Mouse (Mus musculus) C2C12 (cell line): ENCODE data around the gene Eif2ak3. TPM values are rescaled to one million over a fixed set of nuclear protein-coding genes. Genes with fewer than 3 reads are reported as not detected.

Experiments used
- H3K27me3 ChIP-seq: one replicate; pipeline ENCODE4 v1.6.1; 2011; ENCODE audit not compliant: control insufficient read depth, insufficient read depth, insufficient read length
- H3K36me3 ChIP-seq: one replicate; pipeline ENCODE4 v1.6.1; 2011; ENCODE audit not compliant: control insufficient read depth, insufficient read depth
- H3K4me3 ChIP-seq: one replicate; pipeline ENCODE4 v1.5.1; 2011; ENCODE audit warnings: mild to moderate bottlenecking, control low read depth; ENCODE audit not compliant: poor library complexity, insufficient read depth, severe bottlenecking
- H3K79me2 ChIP-seq: one replicate; pipeline ENCODE4 v1.6.1; 2011; ENCODE audit not compliant: control insufficient read depth, insufficient read depth
- H3K79me3 ChIP-seq: one replicate; pipeline ENCODE4 v1.6.1; 2011; ENCODE audit warnings: low read depth, control low read depth
- H3ac ChIP-seq: one replicate; pipeline ENCODE3; 2011; ENCODE audit warnings: low read depth; ENCODE audit not compliant: control insufficient read depth, insufficient read length
- CEBPB ChIP-seq: IDR thresholded peaks from one replicate; pipeline ENCODE4 v1.6.1; 2011; ENCODE audit warnings: low read depth, mild to moderate bottlenecking, control low read depth, moderate library complexity
- CTCF ChIP-seq: IDR thresholded peaks from one replicate; pipeline ENCODE4 v1.5.1; 2011; ENCODE audit not compliant: control insufficient read depth, insufficient read depth, insufficient read length
- FOSL1 ChIP-seq: IDR thresholded peaks from one replicate; pipeline ENCODE4 v1.8.0; 2011; ENCODE audit warnings: mild to moderate bottlenecking, low read length; ENCODE audit not compliant: poor library complexity, insufficient read depth, severe bottlenecking
- MAX ChIP-seq: IDR thresholded peaks from one replicate; pipeline ENCODE4 v1.6.1; 2011; ENCODE audit warnings: mild to moderate bottlenecking, control low read depth
- MYOD1 ChIP-seq: IDR thresholded peaks from one replicate; pipeline ENCODE4 v1.6.1; 2011; ENCODE audit warnings: low read depth; ENCODE audit not compliant: control insufficient read depth, insufficient read length
- MYOG ChIP-seq: IDR thresholded peaks from one replicate; pipeline ENCODE4 v1.6.1; 2011; ENCODE audit not compliant: control insufficient read depth, insufficient read length; ENCODE audit errors: extremely low read depth
- USF1 ChIP-seq: IDR thresholded peaks from one replicate; pipeline ENCODE4 v1.6.1; 2011; ENCODE audit warnings: low read depth, mild to moderate bottlenecking, control low read depth, moderate library complexity
- polyA plus RNA-seq: library from polyadenylated mRNA; unstranded; fragments of >200 nt; fragmentation: generic; extraction: Trizol; gene quantifications from one replicate; pipeline ENCODE4 v1.2.1, GENCODE M21; 2012; ENCODE audit warnings: missing spikeins

Gene Eif2ak3
- polyA plus RNA-seq, 1 experiment = 4.2 TPM

DNA sequence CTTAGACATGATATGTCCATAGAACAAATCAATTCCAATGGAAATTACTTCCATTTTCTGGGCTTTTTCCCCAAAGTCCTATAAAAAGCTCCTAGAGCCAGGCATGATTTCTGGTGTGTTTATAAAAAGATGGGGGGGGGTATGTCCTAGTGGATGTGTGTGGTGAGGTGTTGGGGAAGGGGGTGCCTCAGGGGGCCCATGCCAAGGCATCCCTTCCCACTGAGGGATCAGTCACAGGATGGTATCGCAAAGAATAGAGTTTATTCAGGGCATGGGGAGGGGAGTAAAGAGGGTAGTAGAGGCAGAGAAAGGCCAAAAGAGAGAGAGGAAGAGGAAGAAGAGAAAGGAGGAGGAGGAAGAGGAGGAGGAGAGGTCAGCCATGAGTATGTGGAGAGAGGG is 37.8 kb upstream of the Eif2ak3 start:
- Histone ChIP-seq H3K27me3 (peaks cover 7% of the 10 kb centered on the region), H3K36me3 (no peaks in the 10 kb centered on the region), H3K4me3 (no peak overlapping the region), H3ac (no peak overlapping the region), H3K79me2 (no peaks in the 10 kb centered on the region), H3K79me3 (no peaks in the 10 kb centered on the region)
- TF ChIP-seq FOSL1 (no peak), CEBPB (no peak), MYOD1 (no peak), MAX (no peak), CTCF (no peak), USF1 (no peak)

DNA sequence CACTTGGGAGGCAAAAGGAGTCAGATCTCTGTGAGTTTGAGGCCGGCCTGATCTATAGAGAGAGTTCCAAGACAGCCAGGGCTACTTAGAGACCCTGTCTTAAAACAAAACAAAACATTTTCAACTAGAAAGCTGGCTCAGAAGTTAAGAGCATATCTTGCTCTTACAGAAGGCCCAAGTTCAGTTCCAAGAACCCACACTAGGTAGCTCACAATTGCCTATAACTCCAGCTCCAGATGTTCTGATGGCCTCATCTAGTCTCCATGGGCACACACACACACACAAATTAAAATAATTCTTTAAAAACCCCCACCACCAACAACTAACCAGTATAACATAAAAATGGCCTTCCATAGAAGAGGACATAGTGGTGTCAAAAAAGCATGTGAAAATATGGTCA is 33.8 kb upstream of the Eif2ak3 start:
- Histone ChIP-seq H3K27me3 (no peaks in the 10 kb centered on the region), H3K4me3 (no peak overlapping the region), H3K79me2 (no peaks in the 10 kb centered on the region), H3ac (no peak overlapping the region), H3K79me3 (no peaks in the 10 kb centered on the region), H3K36me3 (no peaks in the 10 kb centered on the region)
- no peak for TF ChIP-seq MAX
- no peak for TF ChIP-seq MYOG
- TF ChIP-seq MYOD1 = no peak
- TF ChIP-seq USF1 = no peak
- no peak for TF ChIP-seq CEBPB
- no peak for TF ChIP-seq FOSL1
- no peak for TF ChIP-seq CTCF

DNA sequence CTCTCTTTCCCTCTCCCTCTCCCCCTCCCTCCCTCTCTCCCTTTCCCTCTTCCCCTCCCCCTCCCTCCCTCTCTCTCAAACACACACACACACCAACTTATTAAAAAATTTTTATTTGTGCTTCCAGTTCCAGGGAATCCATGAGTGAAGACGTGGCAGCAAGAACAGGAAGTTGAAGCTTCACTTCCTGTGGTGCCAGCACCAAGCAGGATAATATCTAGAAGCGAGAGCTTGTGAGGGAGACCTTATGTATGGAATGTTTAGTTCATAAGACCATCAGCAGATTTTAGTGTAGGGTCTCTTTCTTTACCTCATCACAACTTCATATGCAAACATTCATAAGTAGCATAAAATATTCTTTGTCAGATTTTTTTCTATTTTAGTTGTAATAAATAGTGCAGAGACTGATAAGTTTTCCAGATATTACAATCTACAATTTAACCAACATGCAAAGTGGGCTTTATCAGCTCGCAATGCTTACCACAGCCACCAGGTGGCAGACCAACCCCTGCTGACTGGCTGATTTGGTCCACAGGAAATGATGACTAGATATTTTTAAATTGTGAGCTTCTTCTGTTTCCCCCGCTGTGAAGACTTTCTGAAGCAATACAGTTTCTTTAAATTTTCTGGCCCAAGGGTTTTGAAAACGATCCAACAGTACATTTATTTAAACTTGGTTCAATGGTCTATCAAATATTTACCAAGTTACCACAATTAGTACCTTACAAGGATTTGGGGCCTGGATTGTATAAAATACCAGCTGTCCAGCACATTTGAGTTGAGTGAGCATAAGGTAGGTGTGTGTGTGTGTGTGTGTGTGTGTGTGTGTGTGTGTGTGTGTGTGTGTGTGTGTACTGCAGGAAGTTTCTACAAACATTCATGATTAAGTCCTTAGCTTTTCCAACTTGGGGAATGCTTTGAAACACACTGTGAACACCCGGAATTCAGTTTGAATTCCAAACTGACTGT is 32.5 kb upstream of the Eif2ak3 start:
- no peak overlapping the region for H3K4me3 ChIP-seq
- TF ChIP-seq CTCF (peak; percentile 59), MYOD1 (no peak)
- H3ac ChIP-seq = no peak overlapping the region
- H3K79me2 ChIP-seq = no peaks in the 10 kb centered on the region
- H3K79me3 ChIP-seq = no peaks in the 10 kb centered on the region
- no peaks in the 10 kb centered on the region for H3K36me3 ChIP-seq
- no peaks in the 10 kb centered on the region for H3K27me3 ChIP-seq

DNA sequence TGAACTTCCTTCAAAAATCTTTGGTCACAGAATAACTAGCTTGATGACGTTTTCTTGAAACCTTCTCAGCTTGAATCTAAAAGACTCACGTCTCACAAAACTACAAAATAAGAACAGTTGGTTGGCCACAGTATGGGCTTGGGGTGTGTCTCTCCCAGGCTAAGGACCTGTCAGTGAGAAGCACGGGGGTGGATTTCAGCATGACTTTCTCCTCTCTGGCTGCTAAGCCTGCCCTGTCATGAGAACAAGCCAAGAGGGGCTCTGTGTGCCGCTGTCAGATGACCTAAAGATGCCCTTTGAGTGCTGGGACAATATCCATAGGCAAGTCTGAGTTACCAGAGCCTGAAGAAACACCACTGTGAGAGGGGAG is 31.8 kb upstream of the Eif2ak3 start:
- H3ac ChIP-seq = no peak overlapping the region

DNA sequence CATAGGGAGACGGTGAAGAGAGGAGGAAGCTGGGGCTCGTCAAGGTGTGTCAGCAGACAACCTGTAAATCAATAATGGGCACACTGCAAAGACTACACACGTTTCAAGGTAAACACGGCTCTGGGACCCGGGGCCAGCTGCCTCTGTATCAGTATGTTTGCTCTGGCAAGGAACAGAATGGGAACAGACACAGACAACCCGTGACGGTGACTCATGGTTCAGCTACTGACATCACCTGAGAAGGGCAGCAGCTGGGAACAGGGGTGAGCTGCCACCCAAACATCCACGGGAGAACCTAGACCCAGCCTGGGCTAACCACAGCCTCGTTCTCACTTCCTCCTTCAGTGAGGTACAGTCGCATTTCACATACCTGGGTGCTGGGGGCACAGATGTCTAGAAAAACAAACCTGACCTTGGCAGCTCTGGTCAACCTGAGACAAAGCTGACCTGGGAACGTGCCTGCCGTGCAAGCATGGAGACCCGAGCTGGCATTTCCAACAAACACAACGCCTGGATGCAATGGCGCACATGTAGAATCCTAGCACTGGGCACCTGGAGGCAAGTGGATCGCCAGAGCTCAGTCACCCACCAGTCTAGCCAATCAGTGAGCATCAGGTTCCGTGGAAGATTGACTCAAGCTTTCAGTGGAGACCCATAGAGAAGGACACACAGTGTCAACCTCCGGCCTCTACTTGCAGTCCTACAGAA is 30.2 kb upstream of the Eif2ak3 start:
- Histone ChIP-seq H3K36me3 (no peaks in the 10 kb centered on the region), H3K79me3 (no peaks in the 10 kb centered on the region), H3K27me3 (no peaks in the 10 kb centered on the region), H3K79me2 (no peaks in the 10 kb centered on the region), H3K4me3 (no peak overlapping the region), H3ac (no peak overlapping the region)
- TF ChIP-seq MAX (no peak), MYOD1 (peak; percentile 79)

More for the DNA sequence above, 31.8 kb upstream of the Eif2ak3 start:
- Histone ChIP-seq H3K79me3 (no peaks in the 10 kb centered on the region), H3K36me3 (no peaks in the 10 kb centered on the region), H3K79me2 (no peaks in the 10 kb centered on the region), H3K4me3 (no peak overlapping the region), H3K27me3 (no peaks in the 10 kb centered on the region)
- no peak for TF ChIP-seq CEBPB
- no peak for TF ChIP-seq USF1
- no peak for TF ChIP-seq MAX

DNA sequence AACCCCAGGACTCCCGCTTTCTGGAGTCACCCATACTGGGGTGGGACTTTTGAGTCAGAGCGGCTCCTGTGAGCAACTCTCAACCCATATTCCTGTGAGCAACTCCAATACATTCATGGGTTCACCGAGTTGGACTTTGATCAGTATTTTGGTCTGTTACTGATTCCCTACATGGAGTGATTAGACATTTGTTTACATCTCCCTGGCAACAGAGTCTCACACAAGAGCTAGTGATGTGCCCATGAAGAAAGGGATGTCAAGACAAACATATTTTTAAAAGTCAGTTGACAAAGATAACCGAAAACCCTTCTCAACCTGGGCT is 29.7 kb upstream of the Eif2ak3 start:
- no peak overlapping the region for H3ac ChIP-seq
- TF ChIP-seq CTCF (no peak), USF1 (no peak), FOSL1 (no peak), MYOG (no peak), MYOD1 (no peak), MAX (no peak), CEBPB (no peak)
- H3K79me3 ChIP-seq = no peaks in the 10 kb centered on the region
- H3K79me2 ChIP-seq = no peaks in the 10 kb centered on the region
- no peaks in the 10 kb centered on the region for H3K27me3 ChIP-seq
- H3K4me3 ChIP-seq = no peak overlapping the region
- H3K36me3 ChIP-seq = no peaks in the 10 kb centered on the region
